Mouse (Mus musculus): ENCODE data around the gene Srrm3.

Srrm3 gene

GRCm38 (mm10) chr5:135806555-135807262, at the start of gene Srrm3:
TSS of gene Srrm3 (plus strand) at chr5:135806890.
- peak; percentile 88 for DNase-seq

- DNase-seq: no peak
Observed at GRCm38 (mm10) chr5:135761881-135762280, 44.8 kb upstream of the Srrm3 start.

GRCm38 (mm10) chr5:135763526-135763925, 43.2 kb upstream of the Srrm3 start:
- peak; percentile 81 for DNase-seq

DNA sequence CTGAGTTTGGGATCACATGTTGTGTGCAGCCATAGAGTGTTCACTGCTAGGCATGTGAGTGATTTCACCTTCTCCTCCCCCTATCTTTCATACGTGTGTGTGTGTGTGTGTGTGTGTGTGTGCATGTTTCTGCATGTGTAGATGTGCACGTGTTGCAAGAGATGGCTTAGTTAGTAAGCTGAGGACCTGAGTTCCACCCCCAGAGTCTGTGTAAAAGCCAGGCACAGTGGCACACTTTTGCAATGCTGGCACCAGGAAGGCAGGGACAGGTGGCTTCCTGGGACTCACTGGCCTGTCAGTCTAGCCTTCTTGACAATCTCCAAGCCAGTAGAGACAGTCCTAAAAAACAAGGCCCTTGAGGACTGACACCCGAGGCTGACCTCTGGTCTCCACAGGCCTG, 41.7 kb upstream of the Srrm3 start:
- DNase-seq: no peak

DNA sequence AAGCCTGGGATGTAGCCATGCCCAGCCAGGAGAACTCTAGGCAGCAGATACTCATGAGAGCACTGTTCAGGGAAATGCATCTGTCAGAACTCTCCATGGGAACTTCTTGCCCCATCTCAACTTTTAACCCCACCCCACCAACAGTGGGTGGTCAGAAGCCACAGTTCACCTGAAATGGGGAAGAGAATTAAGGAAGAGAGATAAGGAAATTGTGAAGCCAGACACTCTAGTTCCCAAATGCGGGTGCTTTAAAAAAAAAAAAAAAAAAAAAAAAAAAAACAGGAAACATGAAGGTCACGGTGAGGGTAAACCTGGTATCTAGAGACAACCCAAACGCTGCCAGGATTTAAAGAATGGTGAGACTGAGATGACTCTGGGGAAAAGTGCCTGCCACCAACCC, 34.2 kb upstream of the Srrm3 start:
- DNase-seq: no peak

DNA sequence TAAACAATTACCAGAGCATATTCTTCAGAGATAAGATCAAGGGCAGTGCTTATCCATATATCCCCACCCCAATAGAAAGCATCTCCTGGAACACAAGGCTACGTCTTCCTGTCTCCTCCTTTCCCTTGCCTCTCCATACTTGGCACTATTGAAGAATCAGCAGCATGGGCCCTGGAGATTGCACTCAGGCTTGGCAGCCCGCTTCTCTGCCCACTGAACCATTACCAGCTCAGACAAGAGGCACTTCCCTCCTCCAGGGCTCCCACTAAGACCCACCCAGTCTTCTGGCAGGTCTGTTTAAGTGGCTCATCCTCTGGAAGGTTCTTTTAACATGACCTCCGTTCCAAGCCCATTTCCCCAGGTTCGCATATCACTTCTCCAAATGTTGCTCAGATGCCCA, 30.1 kb upstream of the Srrm3 start:
- DNase-seq: peak; percentile 55

- DNase-seq: no peak
Observed at GRCm38 (mm10) chr5:135777796-135778470, 28.8 kb upstream of the Srrm3 start, which contains the start of gene Styxl1. TSS of gene Styxl1 (minus strand) at chr5:135778385.

GRCm38 (mm10) chr5:135778471-135779445, 27.9 kb upstream of the Srrm3 start, which contains the start of gene Mdh2:
TSS of gene Mdh2 (plus strand) at chr5:135778480.
- peak; percentile 99 for DNase-seq

DNA sequence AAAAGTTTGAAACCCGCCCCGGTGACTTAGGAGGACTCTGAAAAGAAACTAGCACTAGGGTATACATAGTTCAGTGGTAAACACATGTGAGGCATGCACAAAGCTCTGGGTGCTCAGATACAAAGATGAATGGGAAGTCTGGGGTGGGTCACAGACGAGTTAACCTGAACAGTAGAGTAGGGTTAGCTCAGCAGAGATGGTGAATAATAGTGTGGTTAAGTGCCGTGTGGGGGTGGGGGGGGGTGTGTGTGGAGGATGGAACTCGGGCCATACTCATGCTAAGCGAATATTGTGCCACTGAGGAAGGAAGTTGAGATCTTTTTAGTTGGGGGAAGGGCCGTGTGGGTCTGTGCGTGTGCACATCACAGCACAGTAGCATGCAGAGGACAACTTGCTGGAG, 26.4 kb upstream of the Srrm3 start:
- no peak for DNase-seq

GRCm38 (mm10) chr5:135782901-135783300, 23.8 kb upstream of the Srrm3 start:
- DNase-seq: no peak

DNA sequence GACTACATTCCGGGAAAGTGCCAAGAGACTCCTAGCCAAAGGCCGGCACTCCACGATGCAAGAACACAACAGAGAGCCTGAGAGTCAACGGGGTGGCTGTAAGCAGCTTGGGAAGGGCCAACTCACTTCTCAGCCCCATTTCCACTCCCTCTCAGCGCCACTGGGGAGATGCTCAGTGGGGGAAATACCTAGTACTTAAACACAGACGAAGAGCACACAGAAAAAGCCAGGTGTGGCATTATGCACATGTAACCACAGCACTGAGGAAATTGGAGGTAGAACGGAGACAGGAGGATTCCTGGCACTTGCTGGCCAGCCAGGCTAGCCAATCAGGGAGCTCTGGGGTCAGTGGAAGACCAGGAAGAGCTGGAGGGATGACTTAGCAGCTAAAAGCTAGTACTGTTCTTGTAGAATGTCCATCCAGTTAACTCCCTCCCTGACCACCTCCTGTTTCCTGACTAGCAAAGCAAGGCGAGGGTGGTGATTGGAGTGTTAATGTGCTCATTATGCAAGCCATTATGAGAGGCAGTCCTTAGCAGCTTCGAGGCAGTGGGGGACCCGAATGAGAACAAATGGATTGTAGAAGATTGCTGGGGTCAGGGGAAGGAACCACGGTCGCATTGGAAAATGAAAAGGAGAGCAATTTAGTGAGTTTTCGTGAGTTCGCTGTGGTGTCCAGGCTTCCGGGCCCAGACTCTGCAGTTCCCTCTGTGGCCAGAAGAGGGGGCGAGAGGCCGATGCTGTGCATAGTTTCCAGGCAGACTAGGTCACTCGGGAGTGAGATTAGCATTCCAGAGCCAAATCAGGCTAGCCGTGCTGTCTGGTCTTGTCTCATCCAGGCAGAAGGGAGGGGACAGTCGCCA, 12.5 kb upstream of the Srrm3 start:
- peak; percentile 91 for DNase-seq

DNA sequence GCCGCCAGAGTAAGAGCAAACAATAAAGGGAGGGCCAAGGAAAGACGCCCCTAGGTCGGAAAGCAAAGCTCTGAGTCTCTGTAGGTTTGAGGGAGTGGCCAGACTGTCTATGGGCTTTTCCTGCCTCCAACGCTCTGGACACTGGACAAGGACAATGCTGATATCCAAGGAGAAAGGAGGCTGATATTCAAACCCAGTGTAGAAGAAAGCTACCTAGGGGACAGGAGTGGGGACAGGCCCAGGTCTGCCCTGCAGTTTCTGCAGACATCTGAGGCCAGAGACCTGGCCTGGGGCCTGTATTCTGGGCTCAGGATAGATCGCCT, 11.9 kb upstream of the Srrm3 start:
- no peak for DNase-seq

DNA sequence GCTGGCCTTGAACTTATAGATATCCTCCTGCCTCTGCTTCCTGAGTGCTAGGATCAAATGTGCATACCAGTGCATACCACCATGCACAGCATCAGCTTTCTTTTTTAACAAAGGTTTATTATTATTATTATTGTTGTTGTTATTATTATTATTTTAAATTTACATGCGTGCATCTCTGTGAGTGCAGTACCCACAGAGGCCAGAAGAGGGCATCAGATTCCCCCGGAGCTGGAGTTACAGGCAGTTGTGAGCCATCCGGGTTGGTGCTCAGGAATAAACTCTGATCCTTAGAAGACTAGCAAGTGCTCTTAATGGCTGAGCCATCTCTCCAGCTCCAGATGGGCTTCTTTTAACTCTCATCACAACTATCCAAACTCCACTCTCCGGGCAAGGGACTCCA, 6.9 kb upstream of the Srrm3 start:
- DNase-seq: no peak

- no peak for DNase-seq
Observed at GRCm38 (mm10) chr5:135800927-135801326, 5.8 kb upstream of the Srrm3 start.

DNA sequence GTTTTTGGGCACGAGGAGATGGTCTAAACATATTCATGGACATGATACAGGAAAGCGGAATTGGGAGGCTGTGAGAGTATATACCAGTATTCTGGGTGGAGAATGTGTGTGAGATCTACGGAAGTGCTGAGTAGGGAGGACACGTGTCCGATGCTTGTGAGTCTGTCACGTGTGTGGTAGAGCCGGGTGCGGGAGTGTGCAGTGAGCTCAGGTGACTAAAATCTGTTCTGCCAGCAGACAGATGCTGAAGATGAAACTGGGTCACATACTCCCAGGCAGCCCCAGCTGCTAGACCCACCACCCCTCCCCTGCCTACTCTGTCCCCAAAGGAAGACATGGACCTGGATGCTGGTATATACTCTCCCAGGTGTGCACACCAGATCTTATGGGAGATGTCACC, 4.0 kb upstream of the Srrm3 start:
- DNase-seq: no peak

DNA sequence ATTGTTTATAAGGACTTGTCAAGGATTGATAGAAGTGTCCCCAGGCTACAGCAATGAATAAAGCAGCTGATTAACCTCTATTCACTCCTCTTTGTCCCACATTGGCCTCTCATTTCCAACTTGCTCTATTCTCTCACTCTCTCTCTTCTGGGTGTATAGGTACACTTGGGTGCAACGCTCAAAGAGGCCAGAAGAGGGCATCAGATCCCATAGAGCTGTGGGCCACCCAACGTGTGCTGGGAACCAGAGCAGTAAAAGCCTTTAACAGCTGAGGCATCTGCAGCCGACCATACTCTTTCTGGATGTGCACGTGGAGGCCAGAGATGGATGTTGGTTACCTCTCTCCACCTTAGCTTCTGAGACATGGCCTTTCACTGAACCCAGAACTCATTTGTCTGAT, 3.6 kb upstream of the Srrm3 start:
- no peak for DNase-seq

- no peak for DNase-seq
Observed at GRCm38 (mm10) chr5:135803676-135804075, 3.0 kb upstream of the Srrm3 start.

- DNase-seq: no peak
Observed at GRCm38 (mm10) chr5:135804735-135805134, 2.0 kb upstream of the Srrm3 start.

GRCm38 (mm10) chr5:135807263-135807637, 560 bp downstream of the Srrm3 start:
- DNase-seq: no peak

- no peak for DNase-seq
Observed at GRCm38 (mm10) chr5:135812991-135813390, 6.3 kb downstream of the Srrm3 start.

DNA sequence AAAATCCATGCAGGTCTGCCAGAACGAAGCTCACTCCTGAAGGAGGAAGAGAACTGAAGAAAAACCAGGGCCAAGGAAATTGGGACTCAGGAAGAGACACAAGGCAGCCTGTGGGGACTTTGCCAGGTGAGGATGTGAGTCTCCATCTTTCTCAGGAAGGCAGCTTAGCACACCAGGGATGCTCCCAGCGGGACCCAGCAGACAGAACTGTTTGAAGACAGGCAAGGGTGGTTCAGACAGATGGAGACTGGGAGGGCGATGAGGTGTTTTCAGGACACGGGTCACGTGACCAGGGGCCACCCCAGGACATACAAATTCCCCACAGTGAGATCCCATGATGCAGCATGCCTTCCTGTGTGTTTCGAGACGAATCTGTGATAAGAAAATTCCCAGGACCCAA, 11.8 kb downstream of the Srrm3 start:
- DNase-seq: no peak

DNA sequence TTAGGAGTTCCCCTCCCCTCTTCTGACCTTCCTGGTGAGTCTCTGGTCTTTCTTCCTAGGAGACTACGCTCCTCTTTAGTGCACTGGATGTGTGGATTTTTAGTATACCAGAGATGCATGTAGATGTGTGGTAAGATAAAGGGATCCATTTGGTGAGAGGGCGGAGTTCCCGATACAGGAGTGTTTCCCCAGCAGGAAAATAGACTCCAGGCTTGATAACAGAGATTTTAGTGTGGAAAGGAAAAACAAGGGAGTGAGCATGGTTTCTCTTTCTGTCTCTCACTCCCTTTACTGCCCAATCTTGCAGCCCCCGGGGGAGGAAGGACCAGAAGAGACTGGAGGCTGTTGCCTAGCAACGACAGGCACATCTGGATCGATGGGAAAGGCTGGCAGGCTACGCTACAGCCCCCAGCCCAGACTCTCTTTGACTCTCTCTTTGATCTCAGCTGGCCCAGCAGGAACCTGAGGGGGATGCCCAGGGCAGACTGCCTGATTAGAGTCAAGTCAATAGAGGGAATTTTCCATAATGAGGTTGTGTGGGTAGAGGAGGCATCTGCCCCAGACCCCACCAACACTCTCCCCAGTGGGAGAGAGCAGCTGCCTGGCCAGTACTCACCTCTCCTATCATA, 15.7 kb downstream of the Srrm3 start:
- no peak for DNase-seq
